Mouse (Mus musculus) macrophage (primary cell): ENCODE results near the gene Lrmp. TPM values are rescaled to one million over a fixed set of nuclear protein-coding genes. Genes with fewer than 3 reads are reported as not detected.
"Not testable (repeated sequence)": the region's sequence is repeated elsewhere in the genome, so short reads cannot be mapped to it uniquely, and the experiment has no call there.

Experiments used
- H3K27ac ChIP-seq: fragments of 350-480 bp; formaldehyde crosslinking; 2 replicates; pipeline ENCODE4 v1.9.0; 2021
- H3K36me3 ChIP-seq: fragments of 350-480 bp; formaldehyde crosslinking; 2 replicates; pipeline ENCODE4 v1.9.0; 2021; ENCODE audit errors: inconsistent target
- H3K4me3 ChIP-seq: fragments of 350-480 bp; formaldehyde crosslinking; 2 replicates; pipeline ENCODE4 v1.9.0; 2021; ENCODE audit errors: inconsistent target
- H3K79me2 ChIP-seq: fragments of 350-480 bp; formaldehyde crosslinking; 2 replicates; pipeline ENCODE4 v1.9.0; 2021; ENCODE audit errors: inconsistent target
- WGBS: methylation state at CpG from one replicate; pipeline ENCODE4 v1.1.7; 2026; ENCODE audit warnings: inconsistent platforms; ENCODE audit not compliant: missing documents; 5-methylcytosine and 5-hydroxymethylcytosine counted together
- polyA plus RNA-seq: library from polyadenylated mRNA; stranded (reverse); fragments of 250-400 nt; gene quantifications from 3 replicates; pipeline ENCODE4 v1.2.4, GENCODE M21; 2018; ENCODE audit warnings: inconsistent platforms

Gene Lrmp
- polyA plus RNA-seq, 1 experiment from 2014 or later, result 61.8 TPM

DNA sequence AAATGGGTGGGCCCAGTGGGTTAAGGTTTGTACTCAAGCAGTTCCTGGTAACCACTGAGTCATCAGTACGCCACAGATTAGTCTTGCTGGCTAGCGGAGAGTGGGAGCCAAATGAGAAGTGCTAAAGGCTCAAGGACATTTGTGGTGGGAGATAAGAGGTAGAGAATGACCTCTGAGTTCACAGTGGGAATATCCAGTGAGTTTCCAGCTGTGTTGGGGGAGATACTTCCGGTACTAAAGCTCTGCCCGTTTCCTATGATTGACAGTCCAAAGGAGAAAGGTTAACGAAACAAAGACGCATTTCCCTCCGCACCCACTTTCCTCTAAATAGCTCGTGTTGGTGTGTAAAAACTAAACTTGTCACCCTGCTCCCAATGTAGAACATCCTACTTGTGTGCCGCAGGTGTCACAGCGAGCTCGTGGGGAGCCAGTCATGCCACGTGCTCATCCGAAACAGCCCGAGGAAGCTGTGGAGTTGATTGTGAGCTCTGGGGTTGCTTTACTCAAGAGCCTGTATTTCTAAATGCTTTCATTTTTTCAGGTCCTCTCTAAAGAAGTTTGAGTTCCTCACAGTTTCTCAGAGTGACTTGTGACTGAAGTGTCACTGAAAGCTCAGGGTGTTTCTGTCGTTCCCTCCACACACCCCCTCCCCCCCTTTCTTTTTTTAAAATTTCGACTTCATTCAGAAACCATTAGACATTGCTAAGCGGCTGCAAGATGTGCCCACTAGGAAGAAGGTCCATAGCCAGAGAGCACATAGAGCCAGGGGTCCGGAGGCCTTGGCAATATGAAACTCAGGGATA is 5.5 kb downstream of the Lrmp start:
- 7% methylated on average over 18 of the region's 18 CpGs for WGBS
- Histone ChIP-seq H3K79me2 (peaks cover 40% of the 10 kb centered on the region), H3K36me3 (no peaks in the 10 kb centered on the region)

GRCm38 (mm10) chr6:145121590-145122420 is 6.4 kb downstream of the Lrmp start:
- under 1% methylated on average over 21 of the region's 21 CpGs for WGBS
- Histone ChIP-seq H3K79me2 (peaks cover 48% of the 10 kb centered on the region), H3K36me3 (no peaks in the 10 kb centered on the region), H3K4me3 (peak overlapping the region; percentile 85), H3K27ac (peak overlapping the region; percentile 95)

More for the DNA sequence above, 5.5 kb downstream of the Lrmp start:
- Histone ChIP-seq H3K27ac (peak overlapping the region; percentile 95), H3K4me3 (peak overlapping the region; percentile 85)

GRCm38 (mm10) chr6:145122423-145123059 is 7.1 kb downstream of the Lrmp start:
- Histone ChIP-seq H3K79me2 (peaks cover 56% of the 10 kb centered on the region), H3K4me3 (peak overlapping the region; percentile 85), H3K27ac (peak overlapping the region; percentile 95), H3K36me3 (no peaks in the 10 kb centered on the region)
- 5% methylated on average over 8 of the region's 8 CpGs for WGBS

DNA sequence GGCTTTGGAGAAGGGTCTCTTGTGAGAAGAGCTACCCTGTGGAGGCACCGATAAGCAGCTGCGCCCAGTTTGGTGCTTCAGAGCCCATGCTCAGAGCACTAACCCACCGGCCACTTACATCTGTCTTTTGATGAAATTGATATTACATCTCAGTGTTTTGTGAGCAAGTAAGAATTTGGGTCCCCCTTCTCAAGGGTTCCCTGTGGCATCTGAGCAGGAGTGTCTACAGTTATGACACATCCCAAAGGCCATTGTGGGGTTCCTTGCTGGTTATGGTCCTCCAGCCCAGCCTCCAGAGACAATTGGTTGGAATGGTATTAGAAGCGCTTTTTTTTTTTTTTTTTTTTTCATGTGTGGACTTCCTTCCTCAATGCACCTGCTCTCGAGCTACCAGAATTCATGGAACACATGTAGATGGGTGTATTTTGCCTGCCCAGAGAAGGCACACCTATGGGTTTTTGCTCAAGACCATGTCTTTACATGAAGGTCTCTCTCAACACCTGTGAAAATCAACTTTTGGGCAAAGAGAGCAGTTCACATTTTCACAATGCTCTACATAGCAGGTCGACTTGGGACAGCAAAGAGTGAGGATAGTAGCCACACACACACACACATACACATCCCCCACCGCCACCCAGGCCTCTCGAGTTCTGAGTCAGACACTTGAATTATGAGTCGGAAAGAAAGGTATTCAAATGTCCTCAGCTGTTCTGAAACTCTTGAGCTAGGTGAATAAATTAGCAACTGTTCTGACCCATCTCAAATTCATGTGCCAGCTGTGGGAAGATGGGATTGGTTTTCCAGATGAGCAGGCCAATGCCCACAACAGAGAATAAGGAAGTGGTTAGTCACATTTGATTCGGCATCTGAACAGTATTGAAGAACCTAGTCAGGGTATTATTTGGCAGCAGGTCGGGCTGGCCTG is 7.9 kb downstream of the Lrmp start:
- peaks cover 64% of the 10 kb centered on the region for H3K79me2 ChIP-seq
- H3K27ac ChIP-seq, result peak overlapping the region; percentile 95
- peak overlapping the region; percentile 85 for H3K4me3 ChIP-seq
- no peaks in the 10 kb centered on the region for H3K36me3 ChIP-seq
- WGBS, result 11% methylated on average over 11 of the region's 11 CpGs

GRCm38 (mm10) chr6:145124621-145125020 is 9.2 kb downstream of the Lrmp start:
- 93% methylated on average over 1 of the region's 1 CpGs for WGBS
- H3K4me3 ChIP-seq, result no peak overlapping the region
- peaks cover 76% of the 10 kb centered on the region for H3K79me2 ChIP-seq
- no peaks in the 10 kb centered on the region for H3K36me3 ChIP-seq
- H3K27ac ChIP-seq, result no peak overlapping the region

DNA sequence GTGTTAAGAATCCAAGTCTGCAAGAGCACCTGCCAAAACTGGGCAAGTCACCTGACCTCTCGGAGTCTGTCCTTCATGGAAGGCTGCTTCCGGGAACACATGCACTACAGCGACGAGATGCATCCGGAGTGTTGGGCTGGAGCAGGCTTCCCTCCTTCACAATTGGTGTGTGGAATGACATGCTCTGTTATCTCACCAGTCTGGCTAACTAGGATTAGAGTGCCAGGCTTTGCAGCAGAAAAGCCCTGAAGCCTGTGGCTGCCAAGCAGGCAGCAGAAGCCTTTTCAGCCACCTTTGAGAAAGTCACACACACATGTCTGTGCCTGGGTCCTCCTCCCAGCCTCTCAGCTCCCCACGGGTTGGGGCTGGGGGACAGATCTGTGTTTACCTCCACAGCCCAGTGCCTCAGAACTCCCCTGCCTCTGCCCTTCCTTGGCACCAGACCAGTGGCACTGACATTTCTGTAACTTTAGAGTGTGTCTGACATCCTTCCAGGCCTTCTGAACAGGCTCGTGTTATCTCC is 10.2 kb downstream of the Lrmp start:
- H3K79me2 ChIP-seq, result peaks cover 87% of the 10 kb centered on the region
- 86% methylated on average over 7 of the region's 7 CpGs for WGBS
- no peak overlapping the region for H3K4me3 ChIP-seq
- H3K27ac ChIP-seq, result no peak overlapping the region
- no peaks in the 10 kb centered on the region for H3K36me3 ChIP-seq

GRCm38 (mm10) chr6:145127652-145128051 is 12.2 kb downstream of the Lrmp start:
- no peak overlapping the region for H3K4me3 ChIP-seq
- H3K27ac ChIP-seq, result no peak overlapping the region
- no peaks in the 10 kb centered on the region for H3K36me3 ChIP-seq
- 90% methylated on average over 3 of the region's 3 CpGs for WGBS
- H3K79me2 ChIP-seq, result peaks cover 100% of the 10 kb centered on the region

DNA sequence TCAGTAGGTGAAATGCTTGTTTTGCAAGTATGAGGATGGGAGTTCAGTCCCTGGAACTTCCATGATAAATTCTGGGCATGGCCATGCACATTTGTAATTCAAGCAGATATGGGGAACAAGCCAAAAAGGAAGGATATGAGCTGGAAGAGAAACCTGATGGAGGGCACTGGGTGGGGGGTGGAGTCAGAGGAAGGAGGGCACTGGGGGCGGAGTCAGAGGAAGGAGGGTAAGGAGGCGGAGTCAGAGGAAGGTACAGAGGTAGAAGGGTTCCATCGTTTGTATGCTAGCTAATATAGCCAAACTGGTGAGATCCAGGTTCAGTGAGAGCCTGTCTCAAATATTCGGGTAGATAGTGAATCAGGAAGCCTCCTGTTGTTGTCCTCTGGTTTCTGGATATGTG is 14.1 kb downstream of the Lrmp start:
- Histone ChIP-seq H3K79me2 (peaks cover 100% of the 10 kb centered on the region), H3K4me3 (no peak overlapping the region), H3K36me3 (no peaks in the 10 kb centered on the region), H3K27ac (no peak overlapping the region)
- WGBS, result 57% methylated on average over 3 of the region's 4 CpGs

DNA sequence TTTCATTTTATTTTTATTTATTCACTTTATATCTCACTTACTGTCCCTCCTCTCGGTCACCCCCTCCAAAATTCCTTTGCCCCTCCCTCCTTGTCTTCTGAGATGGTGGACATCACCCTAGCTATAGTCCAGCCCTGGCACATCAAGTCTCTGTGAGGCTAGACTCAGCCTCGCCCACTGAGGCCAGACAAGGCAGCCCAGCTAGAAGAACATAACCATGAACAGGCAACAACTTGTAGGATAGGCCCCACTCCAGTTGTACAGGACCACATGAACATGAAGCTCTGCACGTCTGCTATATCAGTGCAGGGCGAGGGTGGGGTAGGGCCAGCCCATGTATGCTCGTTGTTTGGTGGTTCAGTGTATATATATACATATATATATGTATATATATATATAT is 16.5 kb downstream of the Lrmp start:
- Histone ChIP-seq H3K36me3 (0 out of 2 replicates have a peak, but pooled peaks cover 5% of the 10 kb centered on the region), H3K79me2 (peaks cover 100% of the 10 kb centered on the region), H3K27ac (no peak overlapping the region), H3K4me3 (no peak overlapping the region)
- 90% methylated on average over 5 of the region's 5 CpGs for WGBS

DNA sequence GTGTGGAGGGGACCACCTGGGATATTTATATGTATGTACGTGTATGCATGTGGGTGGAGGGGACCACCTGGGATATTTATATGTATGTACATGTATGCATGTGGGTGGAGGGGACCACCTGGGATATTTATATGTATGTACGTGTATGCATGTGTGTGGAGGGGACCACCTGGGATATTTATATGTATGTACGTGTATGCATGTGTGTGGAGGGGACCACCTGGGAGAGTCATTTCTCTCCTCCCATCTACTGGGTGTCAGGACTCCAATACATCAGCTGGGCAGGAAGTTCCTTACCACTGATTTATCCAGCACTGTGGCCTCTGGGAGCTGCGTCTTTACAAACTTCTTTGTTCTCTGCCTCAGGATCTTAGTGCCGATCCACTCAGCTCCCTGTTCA is 17.5 kb downstream of the Lrmp start:
- H3K27ac ChIP-seq, H3K4me3 ChIP-seq: not testable (repeated sequence)
- peaks cover 100% of the 10 kb centered on the region for H3K79me2 ChIP-seq
- peaks cover 13% of the 10 kb centered on the region; the same call in 1 of the 2 replicates for H3K36me3 ChIP-seq
- 93% methylated on average over 5 of the region's 5 CpGs for WGBS

DNA sequence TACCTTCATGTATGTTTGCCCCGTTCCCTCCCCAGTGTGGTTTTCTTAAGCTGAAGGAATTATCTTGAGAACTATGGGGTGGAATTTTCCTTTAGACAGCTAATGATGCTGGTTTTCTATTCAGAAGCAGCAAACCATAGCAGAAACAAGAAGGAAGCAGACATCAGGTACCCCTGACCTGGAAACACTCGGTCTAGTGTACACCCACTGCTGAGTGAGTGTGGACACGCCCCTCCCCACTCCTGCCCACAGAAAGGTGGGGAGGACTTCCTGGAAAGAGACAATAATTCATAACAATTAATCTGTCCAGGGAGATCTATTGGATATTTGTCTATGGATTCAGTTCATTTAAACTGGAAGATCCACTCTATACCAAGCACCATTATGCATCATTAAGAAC is 19.8 kb downstream of the Lrmp start:
- Histone ChIP-seq H3K79me2 (peaks cover 78% of the 10 kb centered on the region), H3K36me3 (peaks cover 18% of the 10 kb centered on the region; the same call in 1 of the 2 replicates), H3K4me3 (no peak overlapping the region), H3K27ac (no peak overlapping the region)
- WGBS, result 79% methylated on average over 3 of the region's 3 CpGs

GRCm38 (mm10) chr6:145135804-145136203 is 20.4 kb downstream of the Lrmp start:
- Histone ChIP-seq H3K4me3 (no peak overlapping the region), H3K79me2 (peaks cover 78% of the 10 kb centered on the region), H3K36me3 (peaks cover 18% of the 10 kb centered on the region; the same call in 1 of the 2 replicates), H3K27ac (no peak overlapping the region)
- WGBS, result 96% methylated on average over 9 of the region's 9 CpGs

DNA sequence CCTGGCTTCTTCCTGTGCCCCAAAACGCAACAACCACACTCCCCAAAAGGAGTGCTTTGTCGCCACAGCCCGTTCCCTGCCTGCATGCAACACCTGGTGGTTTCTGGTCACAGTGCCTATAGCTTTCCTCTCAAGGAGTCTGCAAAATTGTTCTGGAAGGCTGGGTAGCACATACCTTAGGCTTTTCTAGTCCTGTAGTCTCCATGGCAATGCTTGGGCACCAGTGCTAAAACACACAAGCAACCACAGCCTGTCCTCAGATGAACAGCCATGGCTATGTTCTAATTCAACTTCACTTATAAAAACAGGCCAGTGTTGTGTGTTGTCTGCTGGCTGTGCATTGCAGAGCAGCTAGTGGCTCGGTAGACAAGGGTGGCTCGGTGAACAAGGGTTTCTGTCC is 21.4 kb downstream of the Lrmp start:
- WGBS, result 95% methylated on average over 5 of the region's 5 CpGs
- H3K4me3 ChIP-seq, result no peak overlapping the region

More for the DNA sequence above, 21.4 kb downstream of the Lrmp start:
- Histone ChIP-seq H3K36me3 (peaks cover 18% of the 10 kb centered on the region; the same call in 1 of the 2 replicates), H3K79me2 (peaks cover 78% of the 10 kb centered on the region), H3K27ac (no peak overlapping the region)
